Mouse (Mus musculus): ENCODE measurements around the gene Serbp1.

The Serbp1 gene

GRCm38 (mm10) chr6:67235649-67236048 is 2.3 kb upstream of the Serbp1 start:
- no peak for DNase-seq (ENCODE audit: low read depth, low spot score)

DNA sequence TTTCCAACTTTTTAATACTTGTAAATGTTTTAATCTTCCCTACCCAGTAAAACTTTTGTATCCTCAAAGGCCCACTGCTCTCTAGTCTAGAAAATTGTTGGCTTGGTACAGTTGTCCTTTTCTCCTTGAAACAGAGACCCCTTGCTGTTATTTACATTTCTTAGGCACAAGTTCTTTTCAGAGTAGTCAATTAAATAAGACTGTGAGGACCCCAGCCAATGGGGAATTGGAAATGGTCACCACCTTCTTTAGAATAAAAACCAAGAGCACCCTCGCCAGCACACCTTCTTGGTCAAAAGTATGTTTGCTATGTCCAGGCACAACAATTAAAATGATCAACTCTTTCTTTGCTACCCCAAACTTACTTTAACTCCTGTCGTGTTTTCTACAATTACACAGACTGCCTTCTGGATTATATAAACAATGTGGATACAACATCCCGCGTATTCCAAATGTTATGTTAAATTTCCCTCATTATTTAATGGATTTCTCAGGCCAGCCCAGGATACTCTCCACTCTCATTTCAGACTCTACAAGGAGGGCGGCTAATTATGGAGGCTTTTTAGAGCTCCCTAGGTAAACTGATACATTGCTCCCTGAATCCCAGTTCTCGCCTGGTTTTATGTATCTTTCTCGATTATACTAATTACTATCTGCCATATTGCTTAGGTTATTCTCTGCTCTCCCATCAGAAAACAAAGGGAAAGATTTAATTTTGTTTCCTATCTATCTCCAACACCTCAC is 1.3 kb upstream of the Serbp1 start:
- no peak for DNase-seq (ENCODE audit: low read depth, low spot score)

DNA sequence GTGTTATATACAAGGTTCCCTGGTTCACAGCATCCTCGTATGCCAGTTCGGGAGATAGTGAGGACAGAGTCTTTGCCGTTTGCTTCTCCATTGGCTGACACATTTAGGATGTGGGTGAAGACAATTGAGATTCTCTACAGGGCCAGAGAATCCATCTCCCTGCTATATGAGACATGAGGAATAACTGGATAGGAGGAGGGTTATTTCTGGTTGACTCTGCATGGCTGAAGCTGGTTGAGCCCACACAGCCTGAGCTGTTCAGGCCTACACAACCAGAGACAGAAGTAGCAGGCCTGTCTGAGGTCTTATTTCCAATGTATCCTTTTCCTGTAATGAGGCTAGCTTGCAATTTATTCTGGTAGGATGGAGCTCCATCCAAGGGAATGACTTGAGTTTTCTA is 3.3 kb downstream of the Serbp1 start:
- no peak for DNase-seq (ENCODE audit: low read depth, low spot score)

- no peak for DNase-seq (ENCODE audit: low read depth, low spot score)
Measured at GRCm38 (mm10) chr6:67243765-67244420, 5.9 kb downstream of the Serbp1 start.

DNA sequence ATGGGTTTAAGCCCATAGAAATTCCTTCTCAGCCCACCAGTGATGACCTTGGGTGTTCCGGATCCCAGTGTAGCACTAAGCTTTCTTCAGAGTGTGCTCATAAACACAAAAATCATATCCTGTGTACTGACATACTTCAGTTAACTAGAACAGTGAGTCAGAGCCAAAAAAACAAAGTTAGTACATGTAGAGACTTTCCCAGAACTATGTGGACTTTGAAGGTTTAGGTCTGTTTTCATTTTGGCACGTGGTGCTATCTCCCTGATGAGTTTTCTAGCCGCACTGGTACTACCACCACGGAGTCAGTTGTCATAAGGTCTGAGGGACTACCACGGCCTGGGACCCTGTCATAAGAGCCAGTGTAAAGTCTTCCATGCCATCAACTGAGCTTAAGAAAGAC is 6.5 kb downstream of the Serbp1 start:
- DNase-seq (ENCODE audit: low read depth, low spot score) = no peak

GRCm38 (mm10) chr6:67251095-67251494 is 13.1 kb downstream of the Serbp1 start:
- DNase-seq (ENCODE audit: low read depth, low spot score) = no peak

- no peak for DNase-seq (ENCODE audit: low read depth, low spot score)
Measured at GRCm38 (mm10) chr6:67264935-67265334, 27.0 kb downstream of the Serbp1 start.

DNA sequence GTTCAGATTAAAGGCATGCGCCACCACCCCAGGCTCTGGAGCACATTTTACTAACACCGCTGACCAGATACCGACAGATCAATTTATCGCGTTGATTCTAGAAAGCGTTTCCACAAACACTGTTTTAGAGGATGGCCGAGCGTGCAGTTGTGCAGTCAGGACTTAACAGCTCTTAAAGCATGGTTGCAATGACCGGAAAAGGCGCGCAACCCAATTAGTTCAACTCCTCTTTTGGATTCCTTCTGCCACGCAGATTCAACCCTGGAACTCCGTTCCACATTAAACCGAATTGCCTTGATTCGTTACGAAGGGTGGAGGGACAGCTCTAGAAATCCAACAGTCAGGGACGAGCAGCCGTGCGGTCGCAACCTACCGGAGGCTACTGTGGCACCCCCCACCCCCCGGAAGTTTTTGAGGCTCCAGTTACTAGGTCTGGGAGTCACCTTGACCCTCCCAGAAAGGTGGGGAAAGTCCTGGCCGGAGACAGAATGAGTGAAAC is 28.2 kb downstream of the Serbp1 start:
- no peak for DNase-seq (ENCODE audit: low read depth, low spot score)

DNA sequence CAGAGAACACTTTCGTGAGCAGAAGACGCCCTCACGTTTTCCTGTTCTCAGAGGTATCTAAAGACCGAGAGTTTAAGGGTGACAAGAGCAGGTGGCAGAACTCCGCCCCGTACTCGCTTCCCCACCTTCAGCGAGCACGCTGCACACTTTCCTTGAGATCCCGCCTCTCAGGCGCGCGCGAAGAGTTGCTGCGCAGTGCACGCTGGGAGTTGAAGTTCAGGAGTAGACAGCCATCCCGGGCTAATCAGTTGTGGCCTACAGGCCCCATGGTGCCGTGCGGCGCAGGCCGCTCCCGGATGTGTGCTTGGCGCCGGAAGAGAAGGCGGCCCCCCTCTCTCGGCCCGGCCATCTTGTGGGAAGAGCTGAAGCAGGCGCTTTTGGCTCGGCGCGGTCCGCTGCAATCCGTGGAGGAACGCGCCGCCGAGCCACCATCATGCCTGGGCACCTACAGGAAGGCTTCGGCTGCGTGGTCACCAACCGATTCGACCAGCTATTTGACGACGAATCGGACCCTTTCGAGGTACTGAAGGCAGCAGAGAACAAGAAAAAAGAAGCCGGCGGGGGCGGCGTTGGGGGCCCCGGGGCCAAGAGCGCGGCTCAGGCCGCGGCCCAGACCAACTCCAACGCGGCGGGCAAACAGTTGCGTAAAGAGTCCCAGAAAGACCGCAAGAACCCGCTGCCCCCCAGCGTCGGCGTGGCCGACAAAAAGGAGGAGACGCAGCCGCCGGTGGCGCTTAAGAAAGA is 28.9 kb downstream of the Serbp1 start:
- peak; percentile 91 for DNase-seq (ENCODE audit: low read depth, low spot score)

DNA sequence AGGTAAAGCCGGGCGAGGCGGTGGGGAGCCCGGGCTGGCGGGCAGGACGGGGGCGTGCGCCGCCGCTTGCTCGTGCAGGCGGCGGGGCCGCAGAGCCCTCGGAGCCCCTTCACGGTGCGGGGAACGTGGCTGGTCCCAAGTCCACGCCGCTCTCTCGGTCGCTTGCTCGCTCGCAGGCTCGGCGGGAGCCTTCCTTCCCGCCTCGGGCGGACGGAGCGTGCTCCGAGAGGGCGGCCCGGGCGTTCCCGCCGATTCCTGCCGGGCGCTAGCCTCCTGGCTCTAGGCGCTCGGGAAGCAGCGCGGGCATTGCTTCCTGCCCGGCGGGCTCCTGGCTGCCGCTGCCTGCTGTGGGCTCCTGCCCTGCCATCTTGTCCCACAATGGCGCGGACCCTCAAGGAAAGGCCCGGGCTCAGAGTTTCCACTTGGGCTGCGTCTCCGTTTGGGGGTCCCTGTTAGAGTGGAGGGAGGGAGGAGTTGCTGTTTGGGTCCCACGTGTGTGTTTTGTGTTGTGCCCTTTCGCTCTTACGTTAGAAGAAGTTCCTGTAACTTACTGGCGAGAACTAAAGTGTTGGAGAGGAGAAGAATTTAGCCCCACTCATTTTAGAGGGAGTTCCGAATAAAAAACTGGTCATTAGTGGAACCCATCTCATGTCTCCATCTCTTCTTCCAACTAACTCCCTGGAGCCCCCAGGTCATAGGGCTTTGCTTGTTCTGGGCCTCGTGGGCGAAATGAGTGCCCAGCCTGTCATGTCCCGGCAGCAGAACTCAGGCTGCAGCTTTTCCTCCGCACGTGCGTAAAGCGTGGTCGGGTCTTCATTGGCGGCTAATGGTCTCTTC is 29.6 kb downstream of the Serbp1 start:
- no peak for DNase-seq (ENCODE audit: low read depth, low spot score)

DNA sequence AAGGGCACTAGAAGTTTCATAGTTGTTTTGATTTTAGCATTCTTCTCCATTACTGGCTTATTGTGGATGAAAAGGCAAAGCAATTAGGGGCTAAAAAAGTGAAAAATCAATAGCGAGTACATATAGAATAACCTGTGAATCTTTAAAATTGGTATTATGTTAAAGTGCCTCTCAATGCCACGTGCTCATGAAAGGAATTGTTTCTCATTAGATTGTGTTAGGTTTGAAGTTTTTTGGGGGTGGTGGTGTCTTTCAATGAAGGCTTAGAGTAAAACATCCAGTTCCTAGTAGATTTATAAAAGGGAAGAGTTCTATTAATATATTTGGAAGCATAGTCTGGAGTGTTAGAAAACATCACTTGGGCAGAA is 30.3 kb downstream of the Serbp1 start:
- DNase-seq (ENCODE audit: low read depth, low spot score) = no peak

GRCm38 (mm10) chr6:67268983-67269382 is 31.0 kb downstream of the Serbp1 start:
- DNase-seq (ENCODE audit: low read depth, low spot score) = no peak

DNA sequence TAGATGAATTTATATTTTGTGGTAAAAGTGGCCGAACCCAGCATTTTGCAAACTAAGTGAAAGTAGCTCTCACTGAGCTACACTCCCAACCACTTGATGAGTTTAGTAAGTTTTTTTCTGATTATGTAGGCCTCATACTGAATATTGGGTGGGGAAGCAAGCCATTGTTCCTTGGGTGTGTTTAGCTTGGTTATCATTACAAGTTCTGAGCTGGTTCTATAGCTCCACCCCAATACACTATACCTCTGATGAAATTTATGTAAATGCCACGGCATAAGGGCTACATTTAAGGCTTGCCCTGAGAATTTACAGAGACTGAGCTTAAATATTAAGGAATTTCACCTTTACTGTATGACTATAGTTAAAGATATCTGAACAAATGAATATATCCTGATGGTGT is 31.5 kb downstream of the Serbp1 start:
- DNase-seq (ENCODE audit: low read depth, low spot score) = no peak

- DNase-seq (ENCODE audit: low read depth, low spot score) = no peak
Measured at GRCm38 (mm10) chr6:67277944-67278343, 40.0 kb downstream of the Serbp1 start.

GRCm38 (mm10) chr6:67281614-67282197 is 43.7 kb downstream of the Serbp1 start:
- DNase-seq (ENCODE audit: low read depth, low spot score) = no peak

DNA sequence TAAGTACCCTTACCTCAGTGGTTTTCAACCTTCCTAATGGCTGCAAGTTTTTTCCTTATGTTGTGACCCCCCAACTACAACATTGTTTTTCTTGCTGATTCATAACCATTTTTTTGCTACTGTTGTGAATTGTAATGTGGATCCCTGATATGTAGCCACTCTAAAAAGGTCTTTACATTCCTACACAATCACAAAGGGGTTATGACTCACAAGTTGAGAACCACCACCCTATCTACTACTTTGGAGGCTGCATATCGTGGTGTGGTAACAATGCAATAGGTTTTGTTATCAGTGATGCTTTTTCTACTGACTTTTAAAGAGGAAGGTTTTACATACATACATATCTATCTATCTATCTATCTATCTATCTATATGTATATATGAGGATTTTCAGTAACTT is 44.9 kb downstream of the Serbp1 start:
- DNase-seq (ENCODE audit: low read depth, low spot score) = no peak

- DNase-seq (ENCODE audit: low read depth, low spot score) = no peak
Measured at GRCm38 (mm10) chr6:67292042-67292623, 54.2 kb downstream of the Serbp1 start.

DNA sequence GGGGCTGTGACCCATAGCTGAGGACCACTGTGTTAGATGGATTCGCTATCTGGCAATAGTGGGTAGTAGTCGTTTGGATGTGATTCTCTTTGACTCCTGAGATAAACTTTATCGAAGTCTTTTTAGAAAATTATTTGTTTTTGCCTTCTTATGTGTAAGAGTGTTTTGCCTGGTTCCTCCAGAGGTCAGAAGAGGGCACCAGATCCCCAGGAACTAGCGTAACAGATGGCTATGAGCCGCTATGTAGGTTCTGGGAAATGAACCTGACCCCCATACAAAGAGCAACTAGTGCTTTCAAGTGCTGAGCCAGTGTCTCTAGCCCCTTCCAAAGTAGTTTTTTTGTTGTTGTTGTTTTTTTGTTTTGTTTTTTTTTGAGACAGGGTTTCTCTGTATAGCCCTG is 58.1 kb downstream of the Serbp1 start:
- DNase-seq (ENCODE audit: low read depth, low spot score) = no peak

DNA sequence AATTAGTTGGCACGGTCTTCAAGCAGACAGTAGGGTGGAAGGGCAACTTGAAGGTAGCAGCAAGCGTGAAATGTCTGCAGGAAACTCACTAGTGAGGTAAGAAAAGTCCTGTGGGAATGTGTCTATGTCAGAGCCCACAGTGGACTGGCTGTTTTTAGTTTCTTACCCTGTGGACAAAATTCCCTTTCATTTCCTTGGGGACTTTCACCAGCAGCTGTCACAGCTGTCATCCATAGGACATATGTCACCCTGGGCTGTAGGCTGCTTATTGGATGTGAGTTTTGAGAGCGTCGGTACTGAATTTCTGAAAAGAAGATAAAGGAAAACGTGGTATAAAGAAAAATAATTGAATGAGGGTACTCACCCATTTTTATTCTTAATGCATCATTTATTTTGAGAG is 60.8 kb downstream of the Serbp1 start:
- DNase-seq (ENCODE audit: low read depth, low spot score) = no peak

DNA sequence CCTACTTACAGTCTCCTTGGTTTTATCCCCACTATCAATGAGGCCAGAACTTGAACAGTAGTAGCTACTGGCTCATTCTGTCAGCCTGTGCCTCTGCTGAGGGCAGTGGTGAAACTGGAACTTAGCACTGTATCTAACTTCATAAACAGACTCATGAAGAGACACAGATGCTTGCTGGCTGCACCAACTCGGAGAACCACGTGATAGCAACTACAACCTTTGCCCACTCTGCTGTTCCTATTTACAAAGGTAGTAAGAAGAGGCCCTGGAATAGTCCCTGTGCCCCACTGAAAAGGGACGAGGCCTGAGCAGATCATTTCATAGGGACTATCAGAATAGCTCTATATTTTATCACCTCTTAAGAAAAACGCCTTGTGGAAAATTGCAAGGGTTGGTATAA is 62.3 kb downstream of the Serbp1 start:
- no peak for DNase-seq (ENCODE audit: low read depth, low spot score)

DNA sequence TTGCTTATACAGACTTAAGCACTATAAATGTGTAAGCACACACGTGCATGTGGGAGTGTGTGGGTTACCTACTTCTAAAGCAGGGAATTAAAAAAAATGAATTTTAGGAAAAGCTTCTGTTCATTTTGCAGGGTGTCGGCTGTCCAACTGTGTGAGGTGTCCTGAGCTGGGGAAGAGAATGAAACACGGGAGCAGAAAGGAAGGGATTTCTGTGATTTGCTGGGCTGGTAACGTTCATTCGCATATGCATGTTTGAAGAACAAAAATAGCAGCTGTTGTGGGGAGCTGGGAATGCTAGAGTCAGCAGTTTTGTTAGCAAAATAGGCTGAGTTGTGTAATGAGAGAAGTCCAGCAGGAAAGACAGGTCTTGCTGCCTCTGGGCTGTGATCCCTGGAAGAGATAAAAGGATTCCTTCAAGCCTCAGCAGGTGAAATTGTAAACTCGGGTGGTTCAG is 62.8 kb downstream of the Serbp1 start:
- DNase-seq (ENCODE audit: low read depth, low spot score) = no peak

Data from retina, adult 2 months (tissue).